Mouse (Mus musculus) lung, postnatal 0 days (tissue): ENCODE results near the gene Cds2.
"Not testable (repeated sequence)": the region's sequence is repeated elsewhere in the genome, so short reads cannot be mapped to it uniquely, and the experiment has no call there.

Source experiments
- CTCF ChIP-seq: IDR thresholded peaks from 2 replicates; pipeline ENCODE4 v1.5.1; 2016; ENCODE audit warnings: antibody characterized with exemption, mild to moderate bottlenecking
- EP300 ChIP-seq: IDR thresholded peaks from 2 replicates; pipeline ENCODE4 v1.6.1; 2016; ENCODE audit warnings: antibody characterized with exemption, mild to moderate bottlenecking, control low read depth

- not testable (repeated sequence) for TF ChIP-seq CTCF, EP300
These were observed 26.3 kb downstream of the Cds2 start for GRCm38 (mm10) chr2:132289213-132289612.
